Mouse (Mus musculus) forebrain, embryonic 14.5 days (tissue): Measurements from ENCODE around the gene Mynn. TPM values are rescaled to one million over a fixed set of nuclear protein-coding genes. Genes with fewer than 3 reads are reported as not detected.
"Not testable (repeated sequence)": the region's sequence is repeated elsewhere in the genome, so short reads cannot be mapped to it uniquely, and the experiment has no call there.

Source experiments
- ATAC-seq: fragments of 200-750 bp; cut with Nextera tagmentation; 2 replicates; pipeline ENCODE4 v1.8.0; 2017; ENCODE audit warnings: mild to moderate bottlenecking, moderate library complexity
- DNase-seq: peaks from one replicate; pipeline ENCODE4 v3.0.0-alpha.2; 2015; ENCODE audit warnings: low spot score
- H3K27ac ChIP-seq: fragments of 300-500 bp; sonication (generic); 2 replicates; pipeline ENCODE4 v1.5.1; 2014; ENCODE audit warnings: low read depth, mild to moderate bottlenecking, control low read depth, low read length, moderate library complexity
- H3K27me3 ChIP-seq: fragments of 300-500 bp; sonication (generic); replicated peaks from 2 replicates; pipeline ENCODE4 v1.6.1; 2014; ENCODE audit warnings: low read length, control low read depth, mixed read lengths; ENCODE audit not compliant: control insufficient read depth, insufficient read depth
- H3K36me3 ChIP-seq: fragments of 300-500 bp; sonication (generic); 2 replicates; pipeline ENCODE4 v1.6.1; 2014; ENCODE audit warnings: low read length, control low read depth; ENCODE audit not compliant: control insufficient read depth, insufficient read depth
- H3K4me1 ChIP-seq: fragments of 300-500 bp; sonication (generic); 2 replicates; pipeline ENCODE4 v1.6.1; 2014; ENCODE audit warnings: antibody characterized with exemption, low read length, control low read depth; ENCODE audit not compliant: control insufficient read depth, insufficient read depth
- H3K4me2 ChIP-seq: fragments of 300-500 bp; sonication (generic); 2 replicates; pipeline ENCODE4 v1.6.1; 2014; ENCODE audit warnings: mild to moderate bottlenecking, control low read depth, low read length
- H3K4me3 ChIP-seq: fragments of 300-500 bp; sonication (generic); 2 replicates; pipeline ENCODE4 v1.5.1; 2014; ENCODE audit warnings: low read depth, low read length, control low read depth
- H3K9ac ChIP-seq: fragments of 300-500 bp; sonication (generic); 2 replicates; pipeline ENCODE4 v1.6.1; 2014; ENCODE audit warnings: mild to moderate bottlenecking, low read length, control low read depth, moderate library complexity
- H3K9me3 ChIP-seq: fragments of 300-500 bp; sonication (generic); replicated peaks from 2 replicates; pipeline ENCODE4 v1.6.1; 2016; ENCODE audit warnings: low read length, control low read depth, mixed read lengths; ENCODE audit not compliant: control insufficient read depth
- WGBS: fragments of 180-500 bp; shearing (Covaris S2); extraction: QIAGEN DNeasy Blood & Tissue Kit; methylation state at CpG from one replicate; pipeline ENCODE4 v1.1.7; 2014; 5-methylcytosine and 5-hydroxymethylcytosine counted together
- polyA plus RNA-seq: library from polyadenylated mRNA; unstranded; fragments of >200 nt; fragmentation: Nextera tagmentation; extraction: Ambion mirVana; gene quantifications from 2 replicates; pipeline ENCODE4 v1.2.1, GENCODE M21; 2014

Gene Mynn
- polyA plus RNA-seq = 35.4 and 40.8 TPM in 2 replicates

GRCm38 (mm10) chr3:30602065-30602739, at the start of gene Mynn:
Gene Mynn (plus strand): TSS chr3:30602065.
- H3K4me1 ChIP-seq = peaks cover 12% of the 10 kb centered on the region
- peak within 1 kb of the TSS; percentile 79 for H3K4me2 ChIP-seq
- peak; percentile 95 for ATAC-seq
- under 1% methylated on average over 40 of the region's 40 CpGs for WGBS
- no peaks in the 10 kb centered on the region for H3K27me3 ChIP-seq
- peak within 1 kb of the TSS; percentile 68 for H3K4me3 ChIP-seq
- H3K36me3 ChIP-seq = peaks cover 21% of the 10 kb centered on the region
- H3K27ac ChIP-seq = peak within 1 kb of the TSS; percentile 91
- DNase-seq = peak; percentile 97
- peak within 1 kb of the TSS; percentile 80 for H3K9ac ChIP-seq
- H3K9me3 ChIP-seq = no peaks in the 10 kb centered on the region

- Histone ChIP-seq H3K4me2 (no peak overlapping the region), H3K4me3 (no peak overlapping the region), H3K27me3 (no peaks in the 10 kb centered on the region), H3K4me1 (no peaks in the 10 kb centered on the region), H3K36me3 (no peaks in the 10 kb centered on the region), H3K9me3 (no peaks in the 10 kb centered on the region), H3K9ac (no peak overlapping the region), H3K27ac (no peak overlapping the region)
- 77% methylated on average over 6 of the region's 6 CpGs for WGBS
- ATAC-seq = no peak
- no peak for DNase-seq
Observed at GRCm38 (mm10) chr3:30553741-30554140, 48.1 kb upstream of the Mynn start.

- H3K4me3 ChIP-seq = no peak overlapping the region
- H3K4me1 ChIP-seq = no peaks in the 10 kb centered on the region
- H3K9ac ChIP-seq = no peak overlapping the region
- ATAC-seq (no peak), DNase-seq (peak; percentile 63)
- no peak overlapping the region for H3K4me2 ChIP-seq
- no peaks in the 10 kb centered on the region for H3K9me3 ChIP-seq
- no peaks in the 10 kb centered on the region for H3K36me3 ChIP-seq
- WGBS = 43% methylated on average over 6 of the region's 6 CpGs
- H3K27me3 ChIP-seq = no peaks in the 10 kb centered on the region
- H3K27ac ChIP-seq = no peak overlapping the region
Observed at GRCm38 (mm10) chr3:30560677-30561314, 41.1 kb upstream of the Mynn start.

- not testable (repeated sequence) for H3K4me3 ChIP-seq, ATAC-seq, H3K36me3 ChIP-seq, H3K4me2 ChIP-seq, H3K4me1 ChIP-seq, H3K9me3 ChIP-seq, H3K27me3 ChIP-seq, DNase-seq, H3K9ac ChIP-seq, H3K27ac ChIP-seq
- 20% methylated on average over 1 of the region's 2 CpGs for WGBS
Observed at GRCm38 (mm10) chr3:30566333-30566732, 35.5 kb upstream of the Mynn start.

GRCm38 (mm10) chr3:30573549-30573948, 28.3 kb upstream of the Mynn start:
- ATAC-seq = no peak
- 4% methylated on average over 2 of the region's 2 CpGs for WGBS
- Histone ChIP-seq H3K9ac (no peak overlapping the region), H3K27me3 (no peaks in the 10 kb centered on the region), H3K36me3 (no peaks in the 10 kb centered on the region), H3K4me1 (no peaks in the 10 kb centered on the region), H3K27ac (no peak overlapping the region), H3K9me3 (no peaks in the 10 kb centered on the region), H3K4me3 (no peak overlapping the region), H3K4me2 (no peak overlapping the region)
- no peak for DNase-seq

GRCm38 (mm10) chr3:30588865-30589264, 13.0 kb upstream of the Mynn start:
- Histone ChIP-seq H3K27ac (no peak overlapping the region), H3K4me2 (no peak overlapping the region), H3K4me1 (no peaks in the 10 kb centered on the region), H3K27me3 (no peaks in the 10 kb centered on the region), H3K4me3 (no peak overlapping the region), H3K9me3 (no peaks in the 10 kb centered on the region), H3K36me3 (no peaks in the 10 kb centered on the region), H3K9ac (no peak overlapping the region)
- ATAC-seq (no peak), DNase-seq (no peak)
- 86% methylated on average over 6 of the region's 6 CpGs for WGBS

- no peaks in the 10 kb centered on the region for H3K27me3 ChIP-seq
- no peaks in the 10 kb centered on the region for H3K36me3 ChIP-seq
- ATAC-seq = peak; percentile 45
- no peak overlapping the region for H3K9ac ChIP-seq
- no peak overlapping the region for H3K27ac ChIP-seq
- H3K4me3 ChIP-seq = no peak overlapping the region
- no peaks in the 10 kb centered on the region for H3K9me3 ChIP-seq
- no peak overlapping the region for H3K4me2 ChIP-seq
- peak; percentile 90 for DNase-seq
- 0 out of 2 replicates have a peak, but pooled peaks cover 2% of the 10 kb centered on the region for H3K4me1 ChIP-seq
- 1% methylated on average over 2 of the region's 2 CpGs for WGBS
Observed at GRCm38 (mm10) chr3:30592418-30592853, 9.4 kb upstream of the Mynn start.

GRCm38 (mm10) chr3:30593719-30594485, 8.0 kb upstream of the Mynn start:
- DNase-seq (peak; percentile 26), ATAC-seq (no peak; the same call in 1 of the 2 replicates)
- Histone ChIP-seq H3K4me1 (0 out of 2 replicates have a peak, but pooled peaks cover 2% of the 10 kb centered on the region), H3K27me3 (no peaks in the 10 kb centered on the region), H3K36me3 (no peaks in the 10 kb centered on the region), H3K9me3 (no peaks in the 10 kb centered on the region), H3K27ac (no peak overlapping the region), H3K9ac (no peak overlapping the region), H3K4me3 (no peak overlapping the region), H3K4me2 (no peak overlapping the region)
- 76% methylated on average over 4 of the region's 4 CpGs for WGBS
